Mouse (Mus musculus) midbrain, embryonic 13.5 days (tissue): ENCODE results near the gene 4930556J24Rik. TPM values are rescaled to one million over a fixed set of nuclear protein-coding genes. Genes with fewer than 3 reads are reported as not detected.
"Not testable (repeated sequence)": the region's sequence is repeated elsewhere in the genome, so short reads cannot be mapped to it uniquely, and the experiment has no call there.

Source experiments
- ATAC-seq: fragments of 200-750 bp; cut with Nextera tagmentation; 2 replicates; pipeline ENCODE4 v1.8.0; 2017; ENCODE audit warnings: mild to moderate bottlenecking, moderate TSS enrichment, moderate library complexity
- H3K27ac ChIP-seq: fragments of 300-500 bp; sonication (generic); 2 replicates; pipeline ENCODE4 v1.5.1; 2015; ENCODE audit warnings: inconsistent platforms, mild to moderate bottlenecking, moderate library complexity
- H3K27me3 ChIP-seq: fragments of 300-500 bp; sonication (generic); 2 replicates; pipeline ENCODE4 v1.6.1; 2015; ENCODE audit warnings: mild to moderate bottlenecking, inconsistent platforms
- H3K36me3 ChIP-seq: fragments of 300-500 bp; sonication (generic); 2 replicates; pipeline ENCODE4 v1.6.1; 2015; ENCODE audit warnings: mild to moderate bottlenecking, inconsistent platforms
- H3K4me1 ChIP-seq: fragments of 300-500 bp; sonication (generic); replicated peaks from 2 replicates; pipeline ENCODE4 v1.6.1; 2015; ENCODE audit warnings: inconsistent platforms
- H3K4me2 ChIP-seq: fragments of 300-500 bp; sonication (generic); replicated peaks from 2 replicates; pipeline ENCODE4 v1.6.1; 2015; ENCODE audit warnings: moderate library complexity, mild to moderate bottlenecking, inconsistent platforms
- H3K4me3 ChIP-seq: fragments of 300-500 bp; sonication (generic); replicated peaks from 2 replicates; pipeline ENCODE4 v1.5.1; 2015; ENCODE audit warnings: mild to moderate bottlenecking, inconsistent platforms
- H3K9ac ChIP-seq: fragments of 300-500 bp; sonication (generic); replicated peaks from 2 replicates; pipeline ENCODE4 v1.6.1; 2015; ENCODE audit warnings: mild to moderate bottlenecking, inconsistent platforms
- H3K9me3 ChIP-seq: fragments of 300-500 bp; sonication (generic); 2 replicates; pipeline ENCODE4 v1.6.1; 2016; ENCODE audit warnings: mild to moderate bottlenecking, inconsistent platforms
- WGBS: fragments of 180-500 bp; shearing (Covaris S2); methylation state at CpG from one replicate; pipeline ENCODE4 v1.1.7; 2015; 5-methylcytosine and 5-hydroxymethylcytosine counted together
- polyA plus RNA-seq: library from polyadenylated mRNA; unstranded; fragments of >200 nt; fragmentation: Nextera tagmentation; extraction: Ambion mirVana; gene quantifications from 2 replicates; pipeline ENCODE4 v1.2.1, GENCODE M21; 2015

The 4930556J24Rik gene
- polyA plus RNA-seq: 0.13 TPM in 1 of 2 replicates, not detected in the other

DNA sequence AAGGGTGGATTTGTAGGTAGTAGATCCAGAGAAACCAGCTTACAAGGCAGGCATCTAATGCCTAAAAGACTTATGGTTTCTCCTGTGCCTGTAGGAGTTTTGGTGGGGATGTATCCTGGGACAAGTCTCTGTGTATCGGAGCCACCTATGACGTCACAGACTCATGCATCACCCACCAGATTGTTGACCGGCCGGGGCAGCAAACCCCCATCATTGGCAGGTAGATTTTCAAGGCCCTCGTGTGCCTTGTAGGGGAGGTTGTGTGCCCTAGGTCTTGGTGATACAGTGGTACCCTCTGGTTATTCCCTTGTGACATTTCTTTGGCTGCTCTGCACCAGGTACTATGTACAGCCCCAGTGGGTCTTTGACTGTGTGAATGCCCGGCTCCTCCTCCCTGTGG is at the start of gene 4930556J24Rik:
Gene 4930556J24Rik, minus strand, starts transcription at position 101 of the 400 bp plus-strand sequence.
- no peak for ATAC-seq
- H3K9me3 ChIP-seq: no peaks in the 10 kb centered on the region
- no peak within 1 kb of the TSS for H3K4me2 ChIP-seq
- H3K4me1 ChIP-seq: no peaks in the 10 kb centered on the region
- 97% methylated on average over 6 of the region's 6 CpGs for WGBS
- no peaks in the 10 kb centered on the region for H3K27me3 ChIP-seq
- H3K36me3 ChIP-seq: peaks cover 94% of the 10 kb centered on the region
- H3K4me3 ChIP-seq: no peak within 1 kb of the TSS
- H3K9ac ChIP-seq: no peak within 1 kb of the TSS
- H3K27ac ChIP-seq: no peak within 1 kb of the TSS

DNA sequence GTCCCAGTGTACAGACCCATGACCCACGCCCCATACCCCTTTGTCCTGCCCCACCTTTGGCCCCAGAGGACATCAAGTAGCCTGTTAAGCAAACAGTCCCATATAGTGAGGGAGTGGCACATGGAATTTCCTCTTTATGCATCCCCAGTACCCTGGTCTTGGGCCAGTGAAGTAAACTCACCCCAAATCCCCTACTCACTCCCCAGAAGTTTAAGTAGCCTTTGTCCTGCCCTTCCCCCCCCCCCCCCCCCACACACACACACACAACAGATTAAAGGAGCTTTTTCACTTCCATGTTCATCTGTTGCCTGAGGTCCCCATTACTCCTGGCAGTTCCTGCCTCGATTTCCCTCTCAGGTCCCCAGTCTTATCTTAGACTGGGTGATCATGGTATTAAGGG is 46.7 kb upstream of the 4930556J24Rik start:
- no peak overlapping the region for H3K9ac ChIP-seq
- no peak overlapping the region for H3K4me2 ChIP-seq
- WGBS: 83% methylated on average over 2 of the region's 2 CpGs
- H3K27ac ChIP-seq: no peak overlapping the region
- no peak for ATAC-seq
- H3K27me3 ChIP-seq: no peaks in the 10 kb centered on the region
- H3K4me3 ChIP-seq: no peak overlapping the region
- no peaks in the 10 kb centered on the region for H3K36me3 ChIP-seq
- H3K4me1 ChIP-seq: no peaks in the 10 kb centered on the region
- H3K9me3 ChIP-seq: no peaks in the 10 kb centered on the region

DNA sequence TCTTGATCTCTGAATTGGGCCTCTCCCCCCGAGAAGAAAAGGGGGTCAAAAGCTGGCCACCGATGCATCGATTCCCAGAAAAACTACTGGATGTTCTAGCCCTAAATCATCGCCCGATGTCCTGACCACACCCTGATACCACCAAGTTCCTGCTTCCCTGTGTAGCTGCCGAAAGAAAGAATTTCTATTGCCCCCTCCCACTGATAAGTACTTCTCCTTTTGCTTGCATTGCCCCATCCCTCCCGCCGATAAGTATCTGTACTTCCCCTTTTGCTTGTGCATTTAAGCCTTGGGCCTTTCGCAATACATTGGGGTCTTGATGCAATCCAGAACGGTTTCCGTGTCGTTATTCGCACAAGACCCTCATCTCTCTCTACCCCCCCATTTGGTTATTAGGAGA is 45.5 kb upstream of the 4930556J24Rik start:
- not testable (repeated sequence) for ATAC-seq, H3K27me3 ChIP-seq, H3K4me3 ChIP-seq, H3K4me2 ChIP-seq, H3K4me1 ChIP-seq, H3K36me3 ChIP-seq, H3K9me3 ChIP-seq, H3K9ac ChIP-seq, H3K27ac ChIP-seq
- WGBS: 95% methylated on average over 13 of the region's 13 CpGs

DNA sequence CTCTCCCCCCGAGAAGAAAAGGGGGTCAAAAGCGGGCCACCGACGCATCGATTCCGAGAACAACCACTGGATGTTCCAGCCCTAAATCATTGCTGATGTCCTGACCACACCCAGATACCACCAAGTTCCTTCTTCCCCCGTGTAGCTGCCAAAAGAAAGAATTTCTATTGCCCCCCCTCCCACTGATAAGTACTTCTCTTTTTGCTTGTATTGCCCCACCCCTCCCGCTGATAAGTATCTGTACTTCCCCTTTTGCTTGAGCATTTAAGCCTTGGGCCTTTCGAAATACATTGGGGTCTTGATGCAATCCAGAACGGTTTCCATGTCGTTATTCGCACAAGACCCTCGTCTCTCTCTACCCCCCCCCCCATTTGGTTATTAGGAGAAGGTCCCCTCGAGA is 39.2 kb upstream of the 4930556J24Rik start:
- H3K4me2 ChIP-seq, H3K27me3 ChIP-seq, H3K4me3 ChIP-seq, H3K9ac ChIP-seq, H3K27ac ChIP-seq, H3K36me3 ChIP-seq, H3K9me3 ChIP-seq, H3K4me1 ChIP-seq, ATAC-seq: not testable (repeated sequence)
- 90% methylated on average over 14 of the region's 14 CpGs for WGBS

DNA sequence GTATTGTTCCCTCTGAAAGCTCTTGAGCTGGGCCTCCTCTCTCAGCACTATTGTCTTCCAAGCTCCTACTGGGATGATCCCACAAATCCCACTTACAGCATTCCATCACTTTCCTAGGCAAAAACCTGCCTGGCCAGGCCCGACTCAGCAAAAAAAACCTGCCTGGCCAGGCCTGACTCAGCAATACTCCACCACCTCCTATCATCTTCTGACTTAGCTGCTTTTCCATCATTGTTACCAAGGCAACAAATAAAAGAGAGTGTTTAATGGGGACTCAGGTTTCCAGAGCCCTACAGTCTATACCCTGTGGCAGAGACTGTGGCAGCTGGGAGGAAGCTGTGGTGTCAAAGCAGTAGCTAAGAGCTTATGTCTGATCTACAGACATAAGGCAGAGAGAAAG is 36.0 kb upstream of the 4930556J24Rik start:
- H3K4me1 ChIP-seq: no peaks in the 10 kb centered on the region
- no peak overlapping the region for H3K27ac ChIP-seq
- no peaks in the 10 kb centered on the region for H3K27me3 ChIP-seq
- ATAC-seq: no peak
- no peak overlapping the region for H3K4me2 ChIP-seq
- WGBS: 44% methylated on average over 1 of the region's 1 CpGs
- H3K9me3 ChIP-seq: 0 out of 2 replicates have a peak, but pooled peaks cover 10% of the 10 kb centered on the region
- H3K9ac ChIP-seq: no peak overlapping the region
- H3K36me3 ChIP-seq: no peaks in the 10 kb centered on the region
- H3K4me3 ChIP-seq: no peak overlapping the region

DNA sequence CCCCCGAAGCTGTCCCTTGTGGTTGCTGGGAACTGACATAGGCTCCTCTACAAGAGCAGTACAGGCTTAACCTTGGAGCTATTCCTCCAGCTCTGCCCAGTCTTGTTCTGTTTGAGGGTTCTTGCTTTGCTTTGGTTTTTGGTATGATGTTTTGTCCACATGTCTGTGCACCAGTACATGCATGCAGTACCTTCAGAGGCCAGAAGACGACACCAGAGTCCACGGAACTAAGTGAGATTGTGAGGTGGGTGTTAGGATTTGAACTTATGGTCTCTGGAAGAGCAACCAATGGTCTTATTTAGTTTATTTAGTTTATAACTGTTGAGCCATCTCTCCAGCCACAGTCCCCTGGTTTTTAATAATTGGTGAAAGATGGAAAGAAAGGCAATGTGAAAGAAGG is 29.9 kb upstream of the 4930556J24Rik start:
- Histone ChIP-seq H3K4me1 (no peaks in the 10 kb centered on the region), H3K9me3 (no peaks in the 10 kb centered on the region), H3K36me3 (no peaks in the 10 kb centered on the region), H3K9ac (no peak overlapping the region), H3K27ac (no peak overlapping the region), H3K4me2 (no peak overlapping the region), H3K4me3 (no peak overlapping the region), H3K27me3 (no peaks in the 10 kb centered on the region)
- no peak for ATAC-seq
- 81% methylated on average over 3 of the region's 3 CpGs for WGBS

DNA sequence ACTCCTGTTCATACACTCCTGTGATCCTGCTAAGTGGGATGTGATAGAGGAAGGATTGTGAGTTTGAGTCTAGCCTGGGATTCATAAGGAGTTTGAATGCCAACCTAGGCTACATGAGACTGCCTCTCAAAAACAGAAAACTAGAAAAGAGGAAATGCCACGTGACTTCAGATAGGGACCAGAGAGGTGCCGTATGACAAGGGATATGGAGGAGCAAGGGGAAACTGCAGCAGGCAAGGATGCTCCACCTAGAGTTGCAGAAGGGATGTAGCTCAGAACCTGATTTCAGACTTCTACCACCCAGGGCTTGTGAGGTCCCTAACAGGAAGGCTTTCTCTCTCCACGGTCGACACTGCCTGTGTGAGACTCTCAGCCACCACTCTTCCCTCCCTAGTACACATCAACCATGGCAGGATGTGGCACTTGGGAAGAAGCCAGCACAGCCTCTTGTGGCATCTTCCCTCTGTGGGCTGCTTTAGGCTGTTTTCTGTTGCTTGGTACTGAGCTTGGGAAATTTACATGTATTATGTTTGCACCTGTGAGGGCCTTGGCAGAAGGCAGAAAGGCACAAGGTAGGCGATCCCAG is 28.7 kb upstream of the 4930556J24Rik start:
- no peak for ATAC-seq
- peaks cover 7% of the 10 kb centered on the region for H3K27me3 ChIP-seq
- H3K4me3 ChIP-seq: no peak overlapping the region
- H3K9ac ChIP-seq: no peak overlapping the region
- H3K9me3 ChIP-seq: no peaks in the 10 kb centered on the region
- H3K36me3 ChIP-seq: no peaks in the 10 kb centered on the region
- 79% methylated on average over 5 of the region's 5 CpGs for WGBS
- no peaks in the 10 kb centered on the region for H3K4me1 ChIP-seq
- no peak overlapping the region for H3K27ac ChIP-seq
- no peak overlapping the region for H3K4me2 ChIP-seq

DNA sequence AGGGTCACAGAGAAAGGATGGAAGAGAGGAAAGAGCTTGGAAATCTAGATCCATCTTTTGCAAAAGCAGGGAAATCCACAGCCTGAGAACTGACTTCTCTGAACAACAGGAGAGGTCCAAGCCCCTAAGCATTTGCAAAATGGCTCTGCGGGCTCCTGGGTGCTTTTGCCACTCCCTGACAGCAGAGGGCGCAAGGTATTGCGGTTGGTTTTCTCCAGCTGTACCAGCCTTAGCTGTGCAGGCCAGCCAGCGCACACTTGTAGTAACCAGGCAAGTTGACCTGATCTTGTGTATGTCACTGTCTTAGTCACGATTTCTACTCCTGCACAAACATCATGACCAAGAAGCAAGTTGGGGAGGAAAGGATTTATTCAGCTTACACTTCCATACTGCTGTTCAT is 25.0 kb upstream of the 4930556J24Rik start:
- H3K9ac ChIP-seq: no peak overlapping the region
- no peak overlapping the region for H3K4me2 ChIP-seq
- H3K36me3 ChIP-seq: no peaks in the 10 kb centered on the region
- H3K4me3 ChIP-seq: no peak overlapping the region
- no peak overlapping the region for H3K27ac ChIP-seq
- H3K27me3 ChIP-seq: peaks cover 43% of the 10 kb centered on the region
- no peaks in the 10 kb centered on the region for H3K9me3 ChIP-seq
- WGBS: 11% methylated on average over 5 of the region's 5 CpGs
- peaks cover 8% of the 10 kb centered on the region; the same call in 1 of the 2 replicates for H3K4me1 ChIP-seq
- 0 out of 2 replicates have a peak, but pooled peaks have one; percentile 53 for ATAC-seq

DNA sequence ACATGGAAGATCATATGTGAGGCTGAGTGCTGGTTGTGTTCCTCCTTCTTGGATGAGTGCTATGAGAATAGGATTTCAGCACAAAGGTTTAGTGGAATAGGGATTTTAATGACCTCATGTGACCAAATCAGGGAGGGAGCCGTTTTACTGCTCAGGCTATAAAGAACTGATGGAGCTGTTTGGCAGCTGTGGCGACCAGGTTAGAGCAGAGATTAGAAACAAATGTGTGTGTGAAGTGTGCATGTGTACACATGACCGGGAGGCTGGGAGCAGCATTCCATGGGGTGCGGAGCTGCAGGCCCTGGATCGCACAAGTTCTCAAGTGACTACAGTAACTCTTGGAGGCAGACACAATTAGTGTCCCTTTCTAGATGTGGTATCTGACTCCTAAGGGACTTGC is 23.0 kb upstream of the 4930556J24Rik start:
- Histone ChIP-seq H3K4me1 (peaks cover 8% of the 10 kb centered on the region; the same call in 1 of the 2 replicates), H3K4me2 (no peak overlapping the region), H3K9ac (no peak overlapping the region), H3K9me3 (no peaks in the 10 kb centered on the region), H3K27me3 (peaks cover 45% of the 10 kb centered on the region), H3K4me3 (no peak overlapping the region), H3K36me3 (no peaks in the 10 kb centered on the region), H3K27ac (no peak overlapping the region)
- ATAC-seq: no peak
- WGBS: 90% methylated on average over 5 of the region's 5 CpGs

DNA sequence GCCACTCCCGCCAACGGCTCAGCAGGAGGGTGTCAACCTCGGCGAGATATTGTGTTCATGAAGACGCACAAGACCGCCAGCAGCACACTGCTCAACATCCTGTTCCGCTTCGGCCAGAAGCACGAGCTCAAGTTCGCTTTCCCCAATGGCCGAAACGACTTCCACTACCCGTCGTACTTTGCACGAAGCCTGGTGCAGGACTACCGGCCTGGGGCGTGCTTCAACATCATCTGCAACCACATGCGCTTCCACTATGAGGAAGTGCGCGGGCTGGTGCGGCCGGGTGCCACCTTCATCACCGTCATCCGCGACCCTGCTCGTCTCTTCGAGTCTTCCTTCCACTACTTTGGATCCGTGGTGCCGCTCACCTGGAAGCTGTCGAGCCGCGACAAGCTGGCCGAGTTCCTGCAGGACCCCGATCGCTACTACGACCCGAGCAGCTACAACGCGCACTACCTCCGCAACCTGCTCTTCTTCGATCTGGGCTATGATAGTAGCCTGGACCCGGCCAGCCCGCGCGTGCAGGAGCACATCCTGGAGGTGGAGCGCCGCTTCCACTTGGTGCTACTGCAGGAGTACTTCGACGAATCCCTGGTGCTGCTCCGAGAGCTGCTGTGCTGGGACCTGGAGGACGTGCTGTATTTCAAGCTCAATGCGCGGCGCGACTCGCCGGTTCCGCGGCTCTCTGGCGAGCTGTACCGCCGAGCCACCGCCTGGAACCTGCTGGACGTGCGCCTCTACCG is 21.6 kb upstream of the 4930556J24Rik start:
- ATAC-seq: no peak

DNA sequence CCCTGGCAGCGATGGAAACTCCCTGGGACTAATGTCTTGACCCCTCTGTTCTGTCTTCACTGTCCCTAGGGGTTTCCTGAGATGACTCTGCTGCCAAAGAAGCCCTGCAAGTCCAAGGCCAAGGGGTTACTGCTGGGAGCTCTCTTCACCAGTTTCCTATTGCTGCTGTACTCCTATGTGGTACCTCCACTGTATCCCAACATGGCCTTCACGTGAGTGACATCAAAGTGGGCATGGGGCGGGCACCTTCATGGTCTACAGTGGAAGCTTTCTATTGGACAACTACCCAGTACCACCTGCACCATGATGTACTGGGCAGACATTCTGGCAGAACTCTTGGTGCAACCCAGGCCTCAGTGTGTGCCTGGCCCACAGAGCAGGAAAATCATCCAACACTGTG is 20.3 kb upstream of the 4930556J24Rik start:
- peaks cover 45% of the 10 kb centered on the region for H3K27me3 ChIP-seq
- 80% methylated on average over 3 of the region's 3 CpGs for WGBS
- no peak overlapping the region for H3K4me3 ChIP-seq
- H3K27ac ChIP-seq: no peak overlapping the region
- ATAC-seq: no peak
- H3K9ac ChIP-seq: no peak overlapping the region
- H3K9me3 ChIP-seq: no peaks in the 10 kb centered on the region
- no peaks in the 10 kb centered on the region for H3K36me3 ChIP-seq
- peaks cover 8% of the 10 kb centered on the region; the same call in 1 of the 2 replicates for H3K4me1 ChIP-seq
- no peak overlapping the region for H3K4me2 ChIP-seq

More for the DNA sequence above, 21.6 kb upstream of the 4930556J24Rik start:
- Histone ChIP-seq H3K4me2 (peak overlapping the region; percentile 49), H3K4me1 (peaks cover 8% of the 10 kb centered on the region; the same call in 1 of the 2 replicates), H3K36me3 (no peaks in the 10 kb centered on the region), H3K4me3 (peak overlapping the region; percentile 30), H3K9ac (0 out of 2 replicates have a peak overlapping the region, but pooled peaks have one; percentile 23), H3K27ac (no peak overlapping the region), H3K27me3 (peaks cover 45% of the 10 kb centered on the region), H3K9me3 (no peaks in the 10 kb centered on the region)
- WGBS: 7% methylated on average over 66 of the region's 66 CpGs

DNA sequence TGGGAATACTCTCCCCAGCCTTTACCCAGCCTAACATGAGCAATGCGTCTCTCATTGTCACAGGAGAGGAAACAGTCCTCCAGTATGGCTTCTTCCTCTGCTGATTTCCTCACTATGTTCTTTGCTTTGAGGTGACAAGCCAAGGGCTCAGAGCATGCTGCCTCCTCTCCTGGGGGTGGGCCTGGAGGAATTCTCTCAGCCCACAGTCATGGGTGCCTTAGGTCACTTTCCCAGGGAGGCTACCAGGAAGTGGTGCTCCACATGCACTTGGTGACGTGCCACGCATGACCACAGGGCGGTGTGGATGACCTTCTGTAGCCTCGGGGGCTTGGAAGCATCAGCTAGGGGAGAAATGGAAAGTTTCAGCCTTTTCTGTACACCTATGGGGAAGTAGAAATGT is 18.9 kb upstream of the 4930556J24Rik start:
- Histone ChIP-seq H3K27me3 (peaks cover 40% of the 10 kb centered on the region), H3K27ac (no peak overlapping the region)
- 88% methylated on average over 5 of the region's 5 CpGs for WGBS

More for the DNA sequence above, 18.9 kb upstream of the 4930556J24Rik start:
- ATAC-seq: no peak
- H3K9me3 ChIP-seq: no peaks in the 10 kb centered on the region
- H3K4me3 ChIP-seq: no peak overlapping the region
- H3K4me2 ChIP-seq: no peak overlapping the region
- no peaks in the 10 kb centered on the region for H3K36me3 ChIP-seq
- H3K9ac ChIP-seq: no peak overlapping the region
- H3K4me1 ChIP-seq: peaks cover 8% of the 10 kb centered on the region; the same call in 1 of the 2 replicates
